Mouse (Mus musculus) megakaryocyte-erythroid progenitor cell, adult 5-6 weeks (primary cell): ENCODE measurements around the gene Dnajc15. TPM values are rescaled to one million over a fixed set of nuclear protein-coding genes. Genes with fewer than 3 reads are reported as not detected.
A peak's percentile ranks its signal among the peaks of the same experiment; 100 is the strongest.

Source experiments
- ATAC-seq: replicated peaks from 2 replicates; pipeline ENCODE4 v1.8.0; 2016; ENCODE audit warnings: mild to moderate bottlenecking, inconsistent platforms; ENCODE audit not compliant: severe bottlenecking, poor library complexity, low FRiP score, low TSS enrichment
- total RNA-seq, 2 experiments: library from RNA; stranded (forward) in 1 of 2; stranded (reverse) in 1 of 2; fragments of 200-1000, 215-1000 nt in 1 of 2; fragments of >200 nt in 1 of 2; fragmentation: Nextera tagmentation in 1 of 2; gene quantifications; 2 replicates each; pipeline ENCODE4 v1.2.3; 2014 to 2017

The Dnajc15 gene
- total RNA-seq, 2 experiments from 2014 or later, result 30.7 to 37.4 TPM

DNA sequence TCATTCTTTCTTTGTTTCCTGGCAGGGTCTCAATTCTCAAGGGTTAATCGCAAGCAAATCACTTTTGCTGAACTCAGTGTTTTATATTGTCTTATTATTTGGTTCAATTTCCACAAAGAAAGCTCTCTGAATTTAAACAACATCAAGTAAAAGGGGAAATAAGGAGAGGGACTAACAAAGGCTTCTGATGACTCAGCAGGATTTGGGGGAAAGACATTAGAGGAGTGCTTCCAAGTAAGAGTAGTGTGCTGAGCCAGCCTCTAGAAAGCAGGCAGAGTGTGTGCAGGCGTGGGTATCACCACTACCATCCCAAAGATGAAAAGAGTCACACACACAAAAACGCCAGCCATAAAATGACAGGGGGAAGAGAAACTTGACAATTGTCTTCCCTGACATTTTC, 10.9 kb downstream of the Dnajc15 start:
- ATAC-seq, result no peak

DNA sequence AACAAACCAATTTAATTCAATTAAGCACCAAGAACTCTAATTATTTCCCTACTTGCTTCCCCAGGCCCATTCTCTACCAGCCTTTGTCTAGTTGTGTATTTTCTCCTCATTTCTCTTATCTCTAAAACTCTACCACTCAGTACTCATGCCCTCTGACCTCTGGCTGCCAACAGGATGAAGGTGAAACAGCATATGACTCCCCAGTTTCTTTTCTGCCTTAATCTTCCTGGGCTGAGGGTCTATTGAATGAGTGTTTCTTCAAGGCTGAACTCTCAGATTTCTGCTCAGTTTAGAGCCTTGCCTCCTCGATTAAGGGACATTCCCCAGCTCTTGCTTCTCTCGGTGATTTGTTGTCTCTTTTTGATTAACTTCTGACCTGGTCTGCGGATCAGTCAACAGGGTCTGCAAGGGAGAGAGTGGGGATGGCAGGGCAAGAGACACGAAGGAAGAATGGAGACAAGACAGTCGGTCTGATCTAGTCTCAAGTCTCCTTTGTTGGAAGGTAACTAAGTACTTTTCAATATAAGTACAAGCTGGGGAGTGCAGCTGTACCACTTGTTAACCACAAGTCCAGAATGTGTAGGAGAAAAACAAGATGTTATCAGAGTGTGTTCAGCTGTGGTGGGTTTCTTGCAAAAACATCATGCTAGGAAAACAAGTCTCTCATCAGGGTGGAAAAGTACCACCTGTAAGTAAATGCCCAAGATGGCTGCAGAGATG, 13.9 kb downstream of the Dnajc15 start:
- no peak for ATAC-seq

DNA sequence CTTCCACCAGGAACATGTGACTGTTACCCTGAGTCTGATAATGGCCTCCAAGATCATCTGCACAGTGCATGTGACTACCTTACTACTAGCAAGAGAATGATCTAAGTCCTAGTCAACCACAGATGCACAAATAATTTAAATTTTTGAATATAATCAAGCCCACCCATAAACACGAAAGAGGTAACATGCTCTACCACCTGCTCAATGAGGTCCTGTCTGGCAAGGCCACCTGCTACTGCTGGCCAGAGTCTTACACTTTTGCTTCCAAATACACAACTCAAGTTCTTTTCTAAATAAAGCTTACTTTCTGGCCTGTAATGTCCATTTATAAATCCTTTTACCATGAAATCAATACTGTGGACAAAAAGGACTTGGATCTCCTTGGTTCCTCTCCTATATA, 15.0 kb downstream of the Dnajc15 start:
- no peak for ATAC-seq

DNA sequence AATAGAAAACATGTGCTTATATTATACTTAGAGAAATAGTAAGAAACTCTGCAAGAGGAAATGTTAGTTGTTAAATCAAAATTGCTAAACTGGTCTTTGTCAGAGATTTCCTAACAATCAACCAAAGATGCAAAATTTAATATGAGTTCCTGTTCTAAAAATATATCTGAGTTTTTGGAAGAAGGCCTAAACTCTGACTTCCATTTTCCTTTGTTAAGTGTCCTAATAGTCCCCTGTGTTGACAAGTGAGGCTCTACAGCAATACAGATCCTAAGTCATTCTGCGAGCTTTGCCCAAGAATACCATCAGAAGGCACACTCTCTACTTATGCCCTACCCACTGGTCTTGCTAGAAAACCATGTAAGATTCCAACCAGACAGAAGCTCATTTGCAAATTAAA, 21.0 kb downstream of the Dnajc15 start:
- no peak for ATAC-seq

DNA sequence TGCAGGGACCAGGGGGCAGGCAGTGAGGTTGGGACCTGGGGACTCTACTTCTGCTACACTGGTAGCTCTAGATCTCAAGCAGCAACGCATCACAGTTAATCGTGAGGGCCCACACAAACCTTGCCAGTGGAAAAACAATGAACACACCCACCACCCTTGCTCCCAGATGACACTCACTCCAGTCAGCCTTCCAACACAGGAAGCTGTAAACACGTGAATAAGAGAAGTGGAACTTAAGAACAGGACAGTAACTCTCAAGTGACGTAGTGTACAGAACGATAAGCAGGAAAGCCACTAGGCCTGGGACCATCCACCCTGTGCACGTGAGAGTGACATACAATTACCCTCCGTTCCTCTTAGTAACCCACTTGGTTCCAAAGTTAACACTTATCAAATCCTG, 25.1 kb downstream of the Dnajc15 start:
- ATAC-seq, result no peak

- no peak for ATAC-seq
These were observed 26.6 kb downstream of the Dnajc15 start for GRCm38 (mm10) chr14:77848349-77848748.

DNA sequence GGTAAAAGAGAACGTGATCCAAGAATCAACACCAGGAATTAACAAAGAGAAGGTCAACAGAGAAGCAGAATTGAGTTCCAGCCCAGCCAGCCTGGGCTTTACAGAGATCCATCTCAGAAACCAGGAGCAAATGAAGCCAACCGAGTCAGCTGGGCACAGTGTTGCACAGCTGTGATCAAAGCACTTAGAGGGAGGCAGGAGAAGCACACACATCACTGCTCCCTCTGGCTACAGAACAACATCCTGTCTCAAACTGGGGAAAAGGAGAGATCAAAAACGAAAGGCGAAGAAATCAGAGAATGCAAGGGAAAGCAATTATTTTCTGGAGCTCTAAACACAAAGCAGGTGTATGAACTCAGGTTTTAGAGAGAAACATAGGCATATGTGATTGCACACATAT, 28.7 kb downstream of the Dnajc15 start:
- no peak for ATAC-seq

DNA sequence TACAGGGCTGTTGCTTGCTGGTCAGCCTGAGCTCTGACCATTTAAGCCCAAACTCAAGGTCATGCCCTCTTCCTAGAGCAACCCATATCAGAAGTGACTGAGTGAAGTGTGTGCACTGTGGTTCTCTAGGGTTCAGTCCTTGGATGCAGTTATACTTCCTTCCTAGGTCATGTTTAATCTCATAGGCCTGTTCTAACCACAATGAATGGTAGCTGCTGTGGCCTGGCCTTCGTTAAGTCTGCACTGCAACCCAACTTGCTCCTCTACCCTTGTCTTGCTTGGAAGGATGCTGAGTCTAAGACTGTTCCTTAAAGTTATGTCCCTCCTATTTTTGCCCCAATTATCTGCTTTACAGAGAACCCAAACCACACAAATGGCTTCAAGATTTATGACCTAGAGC, 29.4 kb downstream of the Dnajc15 start:
- 0 out of 2 replicates have a peak, but pooled peaks have one; percentile 29 for ATAC-seq

GRCm38 (mm10) chr14:77840574-77840973, 34.4 kb downstream of the Dnajc15 start:
- ATAC-seq, result no peak

DNA sequence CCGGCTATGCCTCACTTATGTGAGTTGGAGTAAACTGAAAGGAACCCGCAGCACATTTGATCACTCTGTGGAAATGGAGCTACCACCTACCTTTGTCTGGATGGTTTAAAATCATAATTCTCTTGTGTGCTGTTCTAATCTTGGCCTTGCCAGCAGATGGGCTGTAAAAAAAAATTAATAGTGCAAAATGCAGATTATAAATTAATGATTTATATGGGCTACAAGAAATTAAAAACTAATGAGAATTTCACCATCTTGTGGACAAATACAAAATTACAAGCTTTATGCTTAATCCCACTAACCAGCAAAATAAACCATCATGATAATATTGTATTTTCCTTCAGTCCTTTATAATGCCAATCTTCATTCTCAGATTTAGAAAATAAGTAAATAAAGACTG, 34.8 kb downstream of the Dnajc15 start:
- ATAC-seq, result no peak

GRCm38 (mm10) chr14:77836794-77837193, 38.1 kb downstream of the Dnajc15 start:
- ATAC-seq, result no peak

DNA sequence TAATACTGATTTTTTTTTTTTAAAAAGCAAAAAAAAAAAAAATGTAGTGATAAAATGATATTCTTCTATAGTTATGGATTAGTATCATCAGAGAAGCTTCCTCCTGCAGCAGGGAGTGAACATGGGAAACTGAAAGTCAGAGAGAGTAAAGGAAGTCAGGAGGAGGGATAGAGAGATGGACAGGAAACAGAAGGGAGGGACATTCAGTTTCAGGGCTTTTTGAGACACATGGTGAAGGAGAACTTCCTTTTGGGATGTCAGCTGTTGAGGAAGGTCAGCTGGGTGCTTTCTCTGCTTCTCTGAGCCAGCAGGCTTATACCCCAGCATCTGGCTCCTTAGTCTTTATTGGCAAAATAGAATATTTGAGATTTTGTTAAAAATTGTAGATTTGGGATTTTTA, 42.6 kb downstream of the Dnajc15 start:
- ATAC-seq, result no peak

DNA sequence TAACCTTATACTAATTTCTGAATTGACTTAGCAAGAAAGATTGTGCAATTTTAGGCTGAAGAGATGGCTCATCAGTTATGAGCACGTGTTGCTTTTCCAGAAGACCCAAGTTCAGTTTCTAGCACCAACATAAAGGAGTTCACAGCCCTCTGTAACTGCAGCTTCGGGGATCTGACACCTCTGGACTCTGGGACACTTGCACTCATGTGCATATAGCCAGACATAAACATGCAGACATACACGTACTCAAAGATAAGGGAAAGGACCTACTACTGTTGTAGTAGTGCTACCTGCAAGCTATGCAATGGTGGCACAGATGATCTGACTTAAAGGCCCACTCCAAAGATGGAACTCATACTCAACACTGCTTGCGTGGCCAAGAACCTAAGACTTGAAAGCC, 43.0 kb downstream of the Dnajc15 start:
- ATAC-seq, result no peak

- no peak for ATAC-seq
These were observed 45.3 kb downstream of the Dnajc15 start for GRCm38 (mm10) chr14:77829673-77830072.

DNA sequence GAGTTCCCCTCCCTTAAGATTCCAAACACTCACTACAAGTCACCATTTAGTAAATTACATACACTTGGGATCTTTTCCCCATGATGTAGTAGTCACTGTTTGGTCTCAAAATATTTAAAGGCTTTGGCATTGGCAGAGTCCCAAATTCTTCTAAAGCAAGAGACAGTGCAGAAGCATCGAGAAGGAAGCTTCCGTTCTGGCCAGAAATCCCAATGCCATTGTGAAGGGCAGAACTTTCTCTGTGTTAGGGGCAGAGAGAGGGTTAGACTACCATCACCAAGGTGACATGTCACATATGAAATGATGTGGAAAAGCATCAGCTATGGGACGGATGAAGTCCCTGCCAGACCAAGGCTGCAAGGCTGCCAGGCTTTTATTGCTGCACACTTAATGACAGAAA, 49.0 kb downstream of the Dnajc15 start:
- ATAC-seq, result no peak

DNA sequence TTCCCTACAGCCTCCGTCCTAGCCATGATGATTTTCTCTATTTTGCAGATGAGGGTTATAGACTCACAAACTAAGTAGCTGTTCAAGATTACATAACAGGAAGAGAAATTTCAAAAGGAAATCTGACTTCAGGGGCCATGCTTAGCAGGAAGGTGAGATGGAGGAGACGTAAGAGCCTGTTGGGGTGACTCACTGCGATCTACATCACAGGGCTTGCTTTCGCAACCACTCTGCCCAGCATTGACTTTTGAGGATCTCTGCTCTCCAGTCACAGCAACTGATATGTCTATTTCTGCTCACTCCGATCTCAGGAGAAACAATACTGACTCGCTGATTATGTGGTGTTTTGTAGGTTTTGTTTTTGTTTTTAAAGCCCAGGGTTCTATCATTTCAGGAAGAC, 49.8 kb downstream of the Dnajc15 start:
- ATAC-seq, result no peak

GRCm38 (mm10) chr14:77819841-77820240, 55.1 kb downstream of the Dnajc15 start:
- ATAC-seq, result no peak

DNA sequence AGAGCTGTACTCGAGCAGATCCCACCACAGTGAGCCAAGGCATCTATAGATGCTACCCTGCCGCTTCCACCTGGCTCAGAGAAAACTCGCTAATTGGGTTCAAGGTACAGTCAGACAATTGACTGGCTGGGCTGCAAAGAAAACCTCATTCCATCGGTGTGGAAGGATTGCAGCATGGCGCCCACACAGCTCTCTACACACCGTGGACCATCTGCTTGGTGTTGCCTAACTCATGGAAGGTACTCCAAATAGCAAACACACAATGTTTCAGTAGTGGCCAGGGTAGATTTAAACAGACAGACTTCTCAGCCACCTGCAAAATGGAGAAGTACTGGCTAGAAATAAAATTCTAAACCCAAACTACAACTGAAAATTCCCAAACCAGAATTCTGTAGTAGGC, 57.4 kb downstream of the Dnajc15 start:
- ATAC-seq, result no peak

DNA sequence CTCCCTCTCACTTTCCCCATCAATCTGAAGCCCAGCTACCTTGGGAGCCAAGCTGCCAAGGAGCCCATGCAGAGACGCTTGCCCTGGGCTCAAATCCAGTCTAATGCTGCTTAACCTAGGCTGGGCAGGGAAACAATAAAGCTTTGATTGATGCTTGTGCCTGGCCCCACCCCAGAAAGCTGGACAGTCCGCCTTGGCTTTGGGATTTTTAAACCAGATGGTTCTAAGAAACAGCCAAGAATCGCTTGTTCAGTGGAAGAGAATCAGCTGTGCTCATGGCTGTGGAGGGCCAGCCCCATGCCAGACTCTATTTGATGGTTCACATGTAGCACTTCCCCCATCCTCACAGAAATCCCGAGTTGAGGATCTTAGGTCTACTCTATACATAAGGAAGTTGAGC, 60.0 kb downstream of the Dnajc15 start:
- ATAC-seq, result no peak

DNA sequence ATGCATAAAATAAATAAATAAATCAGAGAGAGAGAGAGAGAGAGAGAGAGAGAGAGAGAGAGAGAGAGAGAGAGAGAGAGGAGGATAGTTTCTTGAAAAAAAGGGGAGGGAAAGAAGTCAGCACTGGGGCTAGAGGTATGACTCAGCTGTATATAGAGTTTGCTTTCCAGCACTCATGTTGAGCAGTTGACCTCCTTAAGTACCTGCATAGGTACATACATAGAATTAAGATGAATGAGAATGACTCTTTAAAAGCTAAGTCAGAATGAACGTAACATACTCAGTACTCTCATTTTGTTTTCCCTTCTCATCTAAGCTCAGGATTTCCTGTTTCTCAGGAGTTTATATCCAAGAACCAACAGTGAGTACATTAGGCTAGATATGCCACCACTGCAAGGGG, 62.0 kb downstream of the Dnajc15 start:
- no peak for ATAC-seq

GRCm38 (mm10) chr14:77811466-77811865, 63.5 kb downstream of the Dnajc15 start:
- no peak for ATAC-seq

DNA sequence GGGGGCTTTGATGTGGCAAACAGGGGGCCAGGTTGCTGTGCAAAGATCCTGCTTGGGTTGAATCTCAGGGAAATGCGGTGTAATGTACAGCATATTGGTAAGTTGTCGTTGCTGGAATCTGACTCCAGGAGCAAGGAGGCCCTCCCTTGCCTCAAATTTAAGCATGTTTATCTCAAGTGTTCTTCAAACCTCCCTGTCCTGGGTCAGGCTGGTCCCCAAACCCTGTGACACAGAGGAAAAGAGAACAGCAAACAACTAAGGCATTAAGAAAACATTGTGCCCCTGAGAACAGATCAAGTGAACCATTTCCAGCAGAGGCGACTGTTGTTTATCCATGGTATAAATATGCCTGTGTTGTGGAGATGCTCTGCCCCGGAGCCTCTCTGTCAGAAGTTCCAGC, 67.1 kb downstream of the Dnajc15 start:
- ATAC-seq, result no peak
